Mouse (Mus musculus): ENCODE results near the gene Zmiz1. TPM values are rescaled to one million over a fixed set of nuclear protein-coding genes. Genes with fewer than 3 reads are reported as not detected.
A peak's percentile ranks its signal among the peaks of the same experiment; 100 is the strongest.

Zmiz1 gene
- total RNA-seq, 2 experiments from 2014 or later = 24.3 to 27.2 TPM

GRCm38 (mm10) chr14:25509450-25510129, 50.6 kb downstream of the Zmiz1 start:
- intact Hi-C loops (cut with DNase I) = no loop called here
- no peak for DNase-seq

DNA sequence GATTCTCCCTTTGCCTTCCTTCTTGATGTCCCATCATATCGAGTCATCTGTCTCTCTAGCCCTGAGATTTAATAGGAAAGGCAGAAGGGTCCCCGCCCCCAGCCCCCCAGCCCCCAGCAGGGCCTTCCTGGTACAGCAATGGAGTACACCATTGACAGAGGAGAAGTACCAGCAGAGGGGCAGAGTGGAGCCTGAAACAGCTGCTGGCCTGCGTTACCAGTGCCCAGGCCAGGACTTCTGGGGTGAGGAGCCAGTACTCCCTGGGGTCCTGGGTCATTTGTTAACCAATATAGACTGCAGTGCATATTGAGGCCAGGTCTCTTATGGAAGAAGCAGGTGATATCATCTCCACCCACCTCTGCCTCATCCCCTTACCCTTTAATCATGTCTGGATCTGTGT, 51.4 kb downstream of the Zmiz1 start:
- intact Hi-C loops (cut with DNase I) = no loop called here
- no peak for DNase-seq

DNA sequence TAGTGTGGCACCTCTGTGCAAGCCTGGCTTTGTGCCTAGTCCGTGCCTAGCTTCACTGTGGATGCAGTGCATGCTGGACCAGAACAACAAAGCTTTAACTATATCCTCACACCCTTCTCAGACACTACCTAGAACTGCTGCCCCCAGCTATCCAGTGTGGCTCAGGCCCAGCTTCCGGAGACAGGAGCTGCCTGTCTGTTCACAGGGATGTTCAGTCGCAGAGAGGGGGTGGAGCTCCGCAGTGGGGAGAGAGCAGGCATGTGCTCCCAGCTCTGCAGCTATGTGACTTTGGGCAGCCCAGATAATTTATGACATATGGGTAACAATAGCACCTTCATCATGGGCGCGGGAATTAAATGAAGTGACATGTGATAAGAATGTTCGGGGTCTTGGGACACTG, 52.0 kb downstream of the Zmiz1 start:
- intact Hi-C loops (cut with DNase I) = no loop called here
- no peak for DNase-seq

DNA sequence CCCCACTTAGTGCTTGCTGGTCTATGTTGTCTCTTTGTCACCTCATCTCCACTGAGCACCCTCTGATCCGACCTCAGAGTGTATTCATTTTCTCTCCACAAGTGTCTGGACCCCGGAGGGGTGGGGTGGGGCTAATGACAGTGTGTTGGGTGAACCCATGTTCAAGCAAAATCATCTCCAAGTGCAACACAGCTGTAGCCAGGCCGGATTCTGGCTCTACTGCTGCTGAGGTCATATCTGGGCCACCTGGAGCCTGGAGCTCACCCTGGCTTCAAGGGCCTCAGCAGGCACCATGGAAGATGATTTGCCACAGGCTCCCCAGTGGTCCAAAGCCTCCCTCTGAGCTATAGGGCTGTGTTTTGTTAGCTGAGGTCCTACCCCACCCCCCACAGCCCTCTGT, 52.6 kb downstream of the Zmiz1 start:
- DNase-seq = no peak
- intact Hi-C loops (cut with DNase I) = no loop called here

GRCm38 (mm10) chr14:25511967-25512366, 53.0 kb downstream of the Zmiz1 start:
- DNase-seq = no peak
- intact Hi-C loops (cut with DNase I) = no loop called here

- intact Hi-C loops (cut with DNase I) = no loop called here
- DNase-seq = no peak
Measured at GRCm38 (mm10) chr14:25512803-25513202, 53.8 kb downstream of the Zmiz1 start.

GRCm38 (mm10) chr14:25513496-25513895, 54.5 kb downstream of the Zmiz1 start:
- intact Hi-C loops (cut with DNase I) = no loop called here
- peak in 1 of 2 experiments; percentile 56 for DNase-seq

- no peak for DNase-seq
- intact Hi-C loops (cut with DNase I) = no loop called here
Measured at GRCm38 (mm10) chr14:25514943-25515512, 56.0 kb downstream of the Zmiz1 start.

- DNase-seq = peak in 1 of 2 experiments; percentile 51
- intact Hi-C loops (cut with DNase I) = no loop called here
Measured at GRCm38 (mm10) chr14:25515924-25516323, 56.9 kb downstream of the Zmiz1 start.

DNA sequence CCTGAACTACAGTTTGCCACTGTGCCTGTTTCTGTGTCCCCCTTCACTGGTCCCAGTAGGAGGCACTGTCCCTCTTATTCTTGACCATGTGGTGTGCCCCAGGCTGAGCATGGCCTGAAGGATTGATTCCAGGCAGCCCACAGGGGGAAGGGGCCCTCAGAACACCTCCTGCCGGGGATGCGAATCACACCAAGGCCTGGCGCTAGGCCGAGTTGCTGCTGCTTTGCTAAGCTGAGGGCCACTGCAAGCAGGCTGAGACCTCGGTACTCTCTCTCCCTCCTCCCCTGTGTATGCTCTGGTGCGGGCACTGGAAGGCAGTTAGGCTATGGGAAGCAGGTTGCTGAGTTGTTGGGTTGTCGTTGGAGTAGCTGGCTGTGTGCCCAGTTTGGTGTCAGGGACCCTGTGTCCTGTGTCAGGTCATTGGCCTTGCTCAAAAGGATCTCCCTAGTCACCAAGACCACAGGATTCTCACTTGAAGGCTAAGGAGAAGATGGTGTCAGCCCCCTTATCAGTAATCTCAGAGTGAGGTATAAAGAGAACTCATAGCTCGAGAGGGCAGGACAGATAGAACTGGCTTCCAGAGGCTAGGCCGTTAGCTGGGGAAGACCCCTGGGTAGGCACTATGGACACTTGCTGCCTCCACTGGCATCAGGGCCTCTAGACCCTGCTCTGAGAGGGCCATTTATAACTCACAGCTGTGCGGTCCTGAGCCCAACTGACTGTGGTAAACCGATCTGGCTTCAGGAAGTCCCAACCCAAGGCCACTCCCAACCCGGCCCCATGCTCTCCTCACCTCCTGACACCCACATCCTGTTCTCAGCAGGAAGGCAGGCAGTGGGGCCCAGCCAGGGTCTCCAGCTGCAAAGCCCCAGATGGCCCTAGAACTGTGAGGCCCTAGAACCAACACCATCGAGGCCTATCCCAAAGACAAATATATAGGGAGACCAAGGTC, 57.9 kb downstream of the Zmiz1 start:
- peak; percentile 47 to 53 for DNase-seq
- intact Hi-C loops (cut with DNase I) = no loop called here

- no peak for DNase-seq
- intact Hi-C loops (cut with DNase I) = no loop called here
Measured at GRCm38 (mm10) chr14:25518645-25519044, 59.7 kb downstream of the Zmiz1 start.

DNA sequence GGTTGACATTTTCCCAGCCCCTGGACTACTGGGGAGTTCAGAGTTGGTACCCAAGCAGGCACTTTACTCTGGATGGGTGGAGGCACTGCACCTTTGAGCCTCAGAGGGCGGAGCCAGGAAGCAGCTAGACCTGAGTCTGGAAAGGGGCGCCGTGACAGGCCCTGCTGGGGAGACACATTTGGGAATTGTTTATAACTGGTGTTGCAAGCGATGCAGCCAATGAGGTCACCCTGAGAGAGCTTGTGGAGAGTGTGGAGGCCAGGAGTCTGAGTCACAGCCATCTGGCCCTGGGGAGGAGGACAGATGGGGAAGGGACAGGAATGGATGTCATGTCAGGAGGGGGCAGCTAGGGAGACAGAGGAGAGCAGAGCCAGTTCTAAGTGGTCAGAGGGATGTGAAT, 60.7 kb downstream of the Zmiz1 start:
- DNase-seq = peak; percentile 59 to 64
- intact Hi-C loops (cut with DNase I) = no loop called here

GRCm38 (mm10) chr14:25520589-25520988, 61.6 kb downstream of the Zmiz1 start:
- intact Hi-C loops (cut with DNase I) = no loop called here
- DNase-seq = no peak

GRCm38 (mm10) chr14:25520991-25521390, 62.0 kb downstream of the Zmiz1 start:
- intact Hi-C loops (cut with DNase I) = no loop called here
- no peak for DNase-seq

DNA sequence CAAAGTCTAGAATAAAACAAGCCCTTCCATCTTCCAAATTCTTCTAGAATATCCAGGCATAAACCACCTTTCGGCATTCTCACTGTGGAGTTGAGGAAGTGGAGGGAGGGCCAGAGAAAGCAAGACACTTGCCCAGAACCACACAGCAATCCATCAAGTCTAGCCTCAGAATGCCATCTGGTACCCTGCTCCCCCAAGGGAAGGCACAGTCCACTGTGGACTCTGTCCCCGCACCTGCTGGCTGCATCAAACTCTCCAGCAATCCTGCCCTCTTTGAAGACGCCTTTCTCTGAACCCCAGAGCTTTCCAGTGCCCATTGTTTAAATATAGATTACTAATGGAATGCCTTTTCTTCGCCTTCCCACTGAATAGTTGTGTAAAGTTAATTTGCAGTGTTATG, 62.5 kb downstream of the Zmiz1 start:
- intact Hi-C loops (cut with DNase I) = no loop called here
- DNase-seq = no peak

GRCm38 (mm10) chr14:25522415-25522814, 63.4 kb downstream of the Zmiz1 start:
- intact Hi-C loops (cut with DNase I) = no loop called here

DNA sequence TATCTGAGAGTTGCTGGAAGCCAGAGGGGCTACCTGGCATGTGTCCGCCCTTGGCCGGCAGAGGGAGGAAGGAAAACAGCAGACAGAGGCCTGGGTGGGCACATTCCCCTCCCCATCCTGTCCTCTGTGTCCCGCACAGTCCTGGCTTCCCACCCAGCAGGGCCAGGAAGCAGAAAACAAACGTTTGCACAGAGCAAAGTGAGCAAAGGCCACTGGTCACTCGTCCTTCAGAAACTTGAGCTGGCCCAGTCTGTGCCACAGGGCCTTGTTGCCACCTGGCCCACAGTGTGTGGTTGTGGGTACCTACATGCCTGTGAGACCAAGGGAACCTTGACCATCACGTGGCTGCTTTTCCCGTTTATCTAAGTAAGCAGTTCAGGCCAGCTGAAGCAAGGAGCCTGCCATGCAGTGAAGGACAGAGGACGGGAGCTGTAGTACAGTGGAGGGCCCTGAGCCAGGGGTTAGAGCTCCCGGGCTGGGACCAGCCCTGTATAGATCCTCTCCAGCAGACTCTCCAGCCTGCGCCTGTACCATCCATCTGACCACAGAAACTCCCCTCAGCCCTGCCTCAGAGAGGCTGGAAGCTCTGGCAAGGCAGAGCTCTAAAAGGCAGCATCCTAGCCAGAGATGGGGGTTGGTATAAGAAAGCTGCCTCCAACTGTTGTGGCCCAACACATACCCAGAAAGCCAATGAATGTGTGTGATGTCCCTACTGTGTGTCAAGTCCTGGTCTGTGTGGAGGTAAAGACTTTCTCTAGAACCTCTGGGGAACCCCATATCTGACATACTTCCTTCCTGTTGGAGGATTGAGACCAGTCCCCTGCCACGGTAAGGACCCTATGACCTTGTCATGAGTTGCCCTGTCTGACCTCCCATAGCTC, 64.5 kb downstream of the Zmiz1 start:
- DNase-seq = no peak
- intact Hi-C loops (cut with DNase I) = no loop called here

More at GRCm38 (mm10) chr14:25522415-25522814, 63.4 kb downstream of the Zmiz1 start:
- no peak for DNase-seq

- DNase-seq = no peak
- intact Hi-C loops (cut with DNase I) = no loop called here
Measured at GRCm38 (mm10) chr14:25524111-25524495, 65.1 kb downstream of the Zmiz1 start.

- DNase-seq = no peak
- intact Hi-C loops (cut with DNase I) = no loop called here
Measured at GRCm38 (mm10) chr14:25524884-25525283, 65.9 kb downstream of the Zmiz1 start.

- DNase-seq = no peak
- intact Hi-C loops (cut with DNase I) = no loop called here
Measured at GRCm38 (mm10) chr14:25525729-25526128, 66.7 kb downstream of the Zmiz1 start.
